Mouse (Mus musculus): ENCODE measurements around the gene Plcb2.

Gene Plcb2

GRCm38 (mm10) chr2:118659493-118659892 is 68.7 kb downstream of the Plcb2 start:
- peak overlapping the region; percentile 14; the same call in 1 of the 2 replicates for H3K4me3 ChIP-seq (replicated peaks; ENCODE audit: low read length)
- TF ChIP-seq POU5F1 (IDR thresholded peaks at IDR 0.05; ENCODE audit: borderline replicate concordance, low read length) (no peak), NANOG (IDR thresholded peaks at IDR 0.05; ENCODE audit: borderline replicate concordance, low read length) (no peak), CTCF (conservative IDR thresholded peaks at IDR 0.05; ENCODE audit: low read length) (no peak)
- H3K9me3 ChIP-seq (ENCODE audit: low read length) = no peaks in the 10 kb centered on the region
- H3K4me1 ChIP-seq (replicated peaks; ENCODE audit: low read depth, low read length) = peaks cover 77% of the 10 kb centered on the region
- no peaks in the 10 kb centered on the region for H3K36me3 ChIP-seq (ENCODE audit: insufficient read depth, low read length)
- H3K27me3 ChIP-seq (ENCODE audit: insufficient read depth, low read length) = peaks cover 13% of the 10 kb centered on the region

DNA sequence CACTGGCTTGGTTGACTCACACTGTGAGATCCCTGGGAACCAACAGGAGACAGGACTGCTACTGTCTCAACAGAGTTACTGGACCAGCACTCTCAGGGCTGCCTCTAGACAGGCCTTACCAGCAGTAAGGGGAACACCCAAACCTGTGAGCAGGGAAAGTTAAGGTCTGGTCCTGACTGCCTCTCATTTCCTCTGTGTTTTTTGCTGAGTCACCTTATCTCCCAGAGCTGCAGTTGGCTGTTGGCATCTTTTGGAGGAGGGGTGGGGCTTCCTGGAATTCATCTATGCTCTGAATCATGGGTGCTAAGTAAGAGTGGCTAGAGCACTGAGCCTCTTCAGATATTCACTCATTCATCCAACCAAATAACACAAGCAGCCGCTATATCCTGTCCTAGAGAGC is 69.2 kb downstream of the Plcb2 start:
- Histone ChIP-seq H3K27me3 (ENCODE audit: insufficient read depth, low read length) (peaks cover 8% of the 10 kb centered on the region), H3K9me3 (ENCODE audit: low read length) (no peaks in the 10 kb centered on the region), H3K4me1 (replicated peaks; ENCODE audit: low read depth, low read length) (peaks cover 77% of the 10 kb centered on the region), H3K36me3 (ENCODE audit: insufficient read depth, low read length) (no peaks in the 10 kb centered on the region), H3K4me3 (replicated peaks; ENCODE audit: low read length) (peak overlapping the region; percentile 14; the same call in 1 of the 2 replicates)
- no peak for TF ChIP-seq CTCF (conservative IDR thresholded peaks at IDR 0.05; ENCODE audit: low read length)
- TF ChIP-seq POU5F1 (IDR thresholded peaks at IDR 0.05; ENCODE audit: borderline replicate concordance, low read length) = no peak
- TF ChIP-seq NANOG (IDR thresholded peaks at IDR 0.05; ENCODE audit: borderline replicate concordance, low read length) = no peak

DNA sequence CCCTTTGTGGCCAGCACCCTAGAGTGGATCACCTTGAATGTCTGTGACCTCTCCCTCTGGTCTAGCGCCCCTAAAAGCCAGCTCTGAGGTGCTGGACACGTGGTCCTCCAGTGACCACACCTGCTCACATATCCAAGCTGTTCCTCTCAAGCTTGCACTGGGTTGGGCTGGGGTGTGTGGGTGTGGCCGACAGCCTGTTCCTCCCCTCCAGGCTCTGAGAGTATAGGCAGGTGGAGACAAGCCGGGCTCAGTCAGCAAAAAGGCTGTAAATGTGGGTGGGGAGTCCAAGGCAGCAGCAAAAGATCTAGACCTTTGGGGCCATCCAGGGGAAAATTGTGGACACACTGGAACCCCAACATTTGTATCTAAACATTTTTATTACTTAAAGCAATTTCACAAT is 69.8 kb downstream of the Plcb2 start:
- Histone ChIP-seq H3K9me3 (ENCODE audit: low read length) (no peaks in the 10 kb centered on the region), H3K4me1 (replicated peaks; ENCODE audit: low read depth, low read length) (peaks cover 74% of the 10 kb centered on the region), H3K4me3 (replicated peaks; ENCODE audit: low read length) (no peak overlapping the region), H3K36me3 (ENCODE audit: insufficient read depth, low read length) (no peaks in the 10 kb centered on the region), H3K27me3 (ENCODE audit: insufficient read depth, low read length) (0 out of 2 replicates have a peak, but pooled peaks cover 3% of the 10 kb centered on the region)
- TF ChIP-seq NANOG (IDR thresholded peaks at IDR 0.05; ENCODE audit: borderline replicate concordance, low read length) (no peak), CTCF (conservative IDR thresholded peaks at IDR 0.05; ENCODE audit: low read length) (no peak), POU5F1 (IDR thresholded peaks at IDR 0.05; ENCODE audit: borderline replicate concordance, low read length) (no peak)
